In genomic region chr4:135270476-135270875, GRCm38 (mm10) we compare ENCODE assay signal across 8 mouse cellular contexts. TPM values are rescaled to one million over a fixed set of nuclear protein-coding genes. Genes with fewer than 3 reads are reported as not detected.
DNase-seq lines count a peak whose midpoint lies in the region; ATAC-seq and TF ChIP-seq lines count a peak whose summit lies in the region.

No protein-coding gene starts in this region.

- no peak for ATAC-seq in heart, embryonic 16.5 days (replicated peaks; ENCODE audit: extremely low read depth, insufficient read depth, low FRiP score)
- ATAC-seq in hindbrain, embryonic 14.5 days (ENCODE audit: low FRiP score) = no peak
- no peak for ATAC-seq in midbrain, embryonic 12.5 days (ENCODE audit: low FRiP score, low read depth)
- ATAC-seq in frontal cortex, adult (ENCODE audit: low TSS enrichment) = no peak

- no peaks in the 10 kb centered on the region for H3K9me3 ChIP-seq in heart, embryonic 16.5 days (replicated peaks; ENCODE audit: control insufficient read depth, low read length)
- H3K9me3 ChIP-seq in hindbrain, embryonic 14.5 days (ENCODE audit: control insufficient read depth, low read length) = no peaks in the 10 kb centered on the region
- H3K9me3 ChIP-seq in midbrain, embryonic 12.5 days = no peaks in the 10 kb centered on the region

- H3K27me3 ChIP-seq in heart, embryonic 16.5 days (ENCODE audit: control insufficient read depth, insufficient read depth, low read length) = no peaks in the 10 kb centered on the region
- no peaks in the 10 kb centered on the region for H3K27me3 ChIP-seq in hindbrain, embryonic 14.5 days (ENCODE audit: control insufficient read depth, insufficient read depth, low read length)
- peaks cover 23% of the 10 kb centered on the region for H3K27me3 ChIP-seq in midbrain, embryonic 12.5 days

- H3K4me2 ChIP-seq in heart, embryonic 16.5 days (ENCODE audit: low read depth, low read length) = peak overlapping the region; percentile 82
- H3K4me2 ChIP-seq in hindbrain, embryonic 14.5 days (replicated peaks) = peak overlapping the region; percentile 67
- peak overlapping the region; percentile 76 for H3K4me2 ChIP-seq in midbrain, embryonic 12.5 days (replicated peaks)

- intact Hi-C loops in heart, postnatal 14 days (cut with DNase I) = loop anchor here (2.0 kb wide), 1 partner anchor 44 kb away; no protein-coding TSS in a partner anchor

- peak overlapping the region; percentile 89 for H3K4me3 ChIP-seq in heart, embryonic 16.5 days (ENCODE audit: low read length)
- H3K4me3 ChIP-seq in bone marrow macrophage, adult 2 months (ENCODE audit: insufficient read depth, low read length) = peak overlapping the region; percentile 92
- H3K4me3 ChIP-seq in hindbrain, embryonic 14.5 days (replicated peaks; ENCODE audit: low read length) = peak overlapping the region; percentile 66; the same call in 1 of the 2 replicates
- peak overlapping the region; percentile 70 for H3K4me3 ChIP-seq in midbrain, embryonic 12.5 days

- no peaks in the 10 kb centered on the region for H3K36me3 ChIP-seq in heart, embryonic 16.5 days (ENCODE audit: control insufficient read depth, insufficient read depth)
- H3K36me3 ChIP-seq in hindbrain, embryonic 14.5 days (replicated peaks; ENCODE audit: control insufficient read depth, insufficient read depth) = no peaks in the 10 kb centered on the region
- H3K36me3 ChIP-seq in midbrain, embryonic 12.5 days = no peaks in the 10 kb centered on the region

- peak overlapping the region; percentile 99 for H3K27ac ChIP-seq in heart, embryonic 16.5 days (ENCODE audit: low read length)
- H3K27ac ChIP-seq in bone marrow macrophage, adult 2 months (ENCODE audit: insufficient read depth, low read depth, low read length) = no peak overlapping the region
- H3K27ac ChIP-seq in hindbrain, embryonic 14.5 days = no peak overlapping the region
- H3K27ac ChIP-seq in midbrain, embryonic 12.5 days (replicated peaks) = no peak overlapping the region; the same call in 1 of the 2 replicates

- H3K9ac ChIP-seq in heart, embryonic 16.5 days (ENCODE audit: low read length) = peak overlapping the region; percentile 94
- H3K9ac ChIP-seq in hindbrain, embryonic 14.5 days = peak overlapping the region; percentile 80; the same call in 1 of the 2 replicates
- H3K9ac ChIP-seq in midbrain, embryonic 12.5 days (replicated peaks) = peak overlapping the region; percentile 82; the same call in 1 of the 2 replicates

- TF ChIP-seq POLR2A in bone marrow macrophage, adult 2 months (IDR thresholded peaks at IDR 0.05; ENCODE audit: borderline replicate concordance, low read depth, low read length) = no peak

- DNase-seq in heart, postnatal 14 days = no peak
- DNase-seq in hindbrain, embryonic 14.5 days (ENCODE audit: low spot score) = no peak
- no peak for DNase-seq in c-Kit-positive CD71-positive TER-119-positive erythroid progenitor cells, embryonic 14.5 days (ENCODE audit: low spot score)
- DNase-seq in thymus, postnatal 14 days = no peak

- 18% methylated on average over 8 of the region's 8 CpGs for WGBS in heart, embryonic 16.5 days
- 59% methylated on average over 8 of the region's 8 CpGs for WGBS in hindbrain, embryonic 14.5 days
- 54% methylated on average over 8 of the region's 8 CpGs for WGBS in midbrain, embryonic 12.5 days

- H3K4me1 ChIP-seq in heart, embryonic 16.5 days (ENCODE audit: control insufficient read depth, insufficient read depth, low read length) = peaks cover 54% of the 10 kb centered on the region
- peaks cover 37% of the 10 kb centered on the region for H3K4me1 ChIP-seq in bone marrow macrophage, adult 2 months (ENCODE audit: control insufficient read depth, insufficient read depth, low read length)
- peaks cover 42% of the 10 kb centered on the region for H3K4me1 ChIP-seq in hindbrain, embryonic 14.5 days (replicated peaks; ENCODE audit: control insufficient read depth, insufficient read depth, low read length)
- peaks cover 58% of the 10 kb centered on the region for H3K4me1 ChIP-seq in midbrain, embryonic 12.5 days

- no peak for TF ChIP-seq CTCF in bone marrow macrophage, adult 2 months (IDR thresholded peaks at IDR 0.05; ENCODE audit: low read depth, low read length)

RNA-seq across cellular contexts. Expression of gene Clic4, which starts 2.1 kb away (rescaled TPM):
- 289 and 296 TPM in 2 replicates for polyA plus RNA-seq in heart, embryonic 16.5 days (2015; fragmentation: Nextera tagmentation; extraction: Ambion mirVana)
- 100 to 1,000 TPM; 251 to 264 TPM for total RNA-seq in heart, postnatal 14 days (2021)
- polyA plus RNA-seq in bone marrow macrophage, adult 2 months (2012; ENCODE audit: insufficient read depth, insufficient read length, missing spikeins) = 121 and 131 TPM in 2 replicates
- 43.2 and 50.4 TPM in 2 replicates for polyA plus RNA-seq in hindbrain, embryonic 14.5 days (2014; fragmentation: Nextera tagmentation; extraction: Ambion mirVana)
- 194 and 199 TPM in 2 replicates for polyA plus RNA-seq in midbrain, embryonic 12.5 days (2016; fragmentation: Nextera tagmentation; extraction: Ambion mirVana)
